Mouse (Mus musculus) frontal cortex, postnatal 36 days (tissue): Measurements from ENCODE around the gene Tctex1d2.
"Not testable (repeated sequence)": the region's sequence is repeated elsewhere in the genome, so short reads cannot be mapped to it uniquely, and the experiment has no call there.

Source experiments
- DNase-seq, 2 experiments: peaks; one replicate each; pipeline ENCODE4 v3.0.0; 2022; ENCODE audit warnings: low spot score in 2 of 2

Gene Tctex1d2

GRCm38 (mm10) chr16:32431926-32432325 lies 12.4 kb downstream of the Tctex1d2 start:
- DNase-seq, result no peak

GRCm38 (mm10) chr16:32433138-32433537 lies 13.6 kb downstream of the Tctex1d2 start:
- DNase-seq, result no peak

- DNase-seq, result no peak
These were observed 14.6 kb downstream of the Tctex1d2 start for GRCm38 (mm10) chr16:32434066-32434465.

- DNase-seq, result no peak
These were observed 15.2 kb downstream of the Tctex1d2 start for GRCm38 (mm10) chr16:32434691-32435090.

- no peak for DNase-seq
These were observed 17.2 kb downstream of the Tctex1d2 start for GRCm38 (mm10) chr16:32436657-32437056.

GRCm38 (mm10) chr16:32437266-32437665 lies 17.8 kb downstream of the Tctex1d2 start:
- no peak for DNase-seq

- no peak for DNase-seq
These were observed 21.9 kb downstream of the Tctex1d2 start for GRCm38 (mm10) chr16:32441432-32441831.

- not testable (repeated sequence) for DNase-seq
These were observed 25.1 kb downstream of the Tctex1d2 start for GRCm38 (mm10) chr16:32444615-32445014.

- no peak for DNase-seq
These were observed 26.1 kb downstream of the Tctex1d2 start for GRCm38 (mm10) chr16:32445558-32445957.

GRCm38 (mm10) chr16:32446563-32447138 lies 27.1 kb downstream of the Tctex1d2 start:
- no peak for DNase-seq

GRCm38 (mm10) chr16:32449665-32450064 lies 30.2 kb downstream of the Tctex1d2 start:
- DNase-seq, result no peak

- no peak for DNase-seq
These were observed 30.6 kb downstream of the Tctex1d2 start for GRCm38 (mm10) chr16:32450133-32450532.

- DNase-seq, result no peak
These were observed 33.6 kb downstream of the Tctex1d2 start for GRCm38 (mm10) chr16:32453102-32453501.

- DNase-seq, result no peak
These were observed 35.1 kb downstream of the Tctex1d2 start for GRCm38 (mm10) chr16:32454646-32455045.

GRCm38 (mm10) chr16:32456086-32456485 lies 36.6 kb downstream of the Tctex1d2 start:
- no peak for DNase-seq

GRCm38 (mm10) chr16:32456761-32457160 lies 37.3 kb downstream of the Tctex1d2 start:
- DNase-seq, result no peak

GRCm38 (mm10) chr16:32457589-32458386 lies 38.3 kb downstream of the Tctex1d2 start:
- DNase-seq, result peak in 1 of 2 experiments; percentile 33

- no peak for DNase-seq
These were observed 41.0 kb downstream of the Tctex1d2 start for GRCm38 (mm10) chr16:32460518-32460917.

- DNase-seq, result no peak
These were observed 42.2 kb downstream of the Tctex1d2 start for GRCm38 (mm10) chr16:32461713-32462112.

- no peak for DNase-seq
These were observed 43.4 kb downstream of the Tctex1d2 start for GRCm38 (mm10) chr16:32462950-32463349.

- no peak for DNase-seq
These were observed 43.9 kb downstream of the Tctex1d2 start for GRCm38 (mm10) chr16:32463426-32463825.

GRCm38 (mm10) chr16:32464908-32465307 lies 45.4 kb downstream of the Tctex1d2 start:
- no peak for DNase-seq

- DNase-seq, result no peak
These were observed 49.0 kb downstream of the Tctex1d2 start for GRCm38 (mm10) chr16:32468488-32468887.
